Mouse (Mus musculus) 3T3-L1 (cell line): ENCODE measurements around the gene Lrrfip2.

Experiments used
- DNase-seq: peaks from one replicate; pipeline ENCODE4 v3.0.0-alpha.2; 2015; ENCODE audit warnings: low read depth, low spot score

The Lrrfip2 gene

DNA sequence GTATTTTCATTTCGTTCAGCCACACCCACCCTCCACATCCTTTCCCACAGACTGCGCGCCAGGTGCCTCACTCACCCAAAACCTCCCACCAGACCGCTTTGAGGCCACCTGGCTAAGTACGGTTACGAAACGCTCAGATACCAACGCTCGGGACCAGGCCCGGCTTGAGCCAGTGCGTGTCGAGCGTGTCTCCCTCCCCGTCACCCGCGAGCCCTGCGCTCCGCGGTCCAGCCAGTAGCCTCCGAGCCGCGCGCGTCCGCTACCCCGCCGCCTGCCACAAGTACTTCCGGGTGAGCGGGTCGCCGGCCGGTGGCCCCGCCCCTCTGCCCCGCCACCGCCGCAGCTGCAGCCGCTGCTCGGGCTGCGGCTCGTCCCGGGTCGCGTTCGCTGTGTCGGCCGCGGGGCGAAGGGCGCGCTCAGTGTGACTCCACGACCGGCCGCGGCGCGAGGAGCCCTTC, 431 bp downstream of the Lrrfip2 start:
- peak; percentile 63 for DNase-seq

DNA sequence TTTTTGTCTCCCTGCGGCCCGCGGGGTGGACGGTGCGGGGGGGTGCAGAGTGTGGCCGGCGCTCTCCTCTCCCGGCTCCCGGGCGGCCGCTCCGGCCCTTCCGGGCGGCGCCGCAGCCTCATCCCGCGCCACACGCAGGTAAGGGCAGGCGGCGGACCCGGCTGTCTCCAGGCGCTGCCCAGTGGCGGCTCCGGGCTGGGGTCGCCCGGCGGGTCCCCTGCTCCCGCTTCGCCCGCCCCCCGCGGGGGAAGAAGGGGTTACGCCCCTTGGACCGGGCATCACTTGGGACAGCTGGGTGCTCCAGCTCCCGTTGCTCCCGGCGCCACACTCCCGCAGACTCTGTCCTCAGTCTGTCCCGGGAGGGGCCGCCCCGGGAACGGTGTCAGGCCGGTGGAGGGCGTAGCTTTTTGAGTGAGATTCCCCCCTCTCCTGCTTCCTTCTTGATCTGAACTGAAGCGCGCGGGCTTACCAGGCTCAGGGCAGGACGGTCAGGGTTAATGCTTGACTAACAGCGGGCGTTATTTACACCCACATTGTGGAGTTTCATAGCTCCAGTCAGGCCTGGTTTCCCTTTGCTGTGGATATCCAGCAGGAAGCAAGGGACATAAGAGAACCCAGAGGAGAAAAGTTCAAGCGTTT, 979 bp downstream of the Lrrfip2 start:
- DNase-seq = peak; percentile 60

DNA sequence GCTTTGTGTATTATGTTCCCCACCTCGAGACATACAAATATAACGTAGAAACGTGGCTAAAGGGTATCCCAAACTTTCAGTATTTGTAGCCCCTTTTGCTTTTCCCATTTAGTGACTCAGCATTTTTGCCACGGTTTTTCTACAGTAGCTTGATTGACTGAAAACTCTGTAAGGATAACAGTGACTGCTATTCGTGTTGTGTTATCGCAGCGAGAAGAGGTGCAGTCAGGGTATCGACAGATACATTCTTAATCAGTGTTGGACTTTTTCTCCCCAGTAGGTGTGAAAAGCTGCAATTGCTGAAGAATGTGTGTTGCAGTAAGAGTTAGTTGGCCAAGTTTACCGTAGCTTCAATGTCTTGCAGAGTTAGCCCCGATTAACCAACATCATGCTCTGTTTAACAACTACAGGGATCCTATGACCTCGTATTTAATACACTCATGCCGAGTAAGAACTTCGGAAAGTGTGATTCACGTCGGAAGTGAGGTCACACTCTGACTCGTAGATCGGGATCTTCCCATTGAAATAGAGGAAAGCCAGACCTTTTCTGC, 1.6 kb downstream of the Lrrfip2 start:
- DNase-seq = peak; percentile 93

GRCm38 (mm10) chr9:111122446-111122845, 5.1 kb downstream of the Lrrfip2 start:
- DNase-seq = peak; percentile 79

DNA sequence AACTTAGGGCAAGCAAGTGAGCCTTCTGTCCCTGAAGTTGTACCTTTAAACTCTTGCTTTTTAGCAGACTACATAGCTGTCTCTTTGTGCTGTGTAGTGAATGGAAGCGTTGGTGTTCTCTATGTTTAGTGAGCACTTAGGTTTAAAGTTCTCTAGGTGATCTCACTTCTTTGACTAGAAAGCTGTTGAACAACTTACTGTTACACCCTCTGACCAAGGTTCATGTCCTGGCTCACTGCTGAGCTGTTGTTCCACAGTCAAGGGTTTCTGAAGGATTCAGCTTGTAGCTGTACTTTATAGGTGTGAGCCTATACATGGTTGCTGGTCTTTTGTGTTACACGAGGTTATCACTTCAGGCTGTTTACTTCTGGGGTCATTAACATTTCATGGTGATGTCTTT, 5.9 kb downstream of the Lrrfip2 start:
- DNase-seq = no peak

GRCm38 (mm10) chr9:111124440-111124839, 7.0 kb downstream of the Lrrfip2 start:
- no peak for DNase-seq

DNA sequence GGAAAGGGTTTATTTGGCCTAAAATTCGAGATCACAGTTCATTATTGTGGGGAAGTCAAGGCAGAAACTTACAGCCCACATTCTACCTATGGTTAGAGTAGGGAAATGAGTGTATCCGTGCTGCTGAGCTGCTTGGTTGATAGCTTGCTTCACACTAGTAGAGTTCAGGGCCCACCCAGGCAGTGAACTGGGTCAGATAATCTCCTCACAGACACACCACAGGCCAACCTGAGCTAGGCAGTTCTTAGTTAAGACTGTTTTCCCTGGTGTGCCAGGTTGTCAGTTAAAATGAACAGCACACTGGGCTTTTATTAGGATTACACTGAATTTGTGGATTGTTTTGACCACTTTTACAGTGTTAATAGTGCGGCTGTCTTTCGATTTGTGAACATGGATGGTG, 9.3 kb downstream of the Lrrfip2 start:
- no peak for DNase-seq

- DNase-seq = no peak
These were observed 10.4 kb downstream of the Lrrfip2 start for GRCm38 (mm10) chr9:111127749-111128148.

DNA sequence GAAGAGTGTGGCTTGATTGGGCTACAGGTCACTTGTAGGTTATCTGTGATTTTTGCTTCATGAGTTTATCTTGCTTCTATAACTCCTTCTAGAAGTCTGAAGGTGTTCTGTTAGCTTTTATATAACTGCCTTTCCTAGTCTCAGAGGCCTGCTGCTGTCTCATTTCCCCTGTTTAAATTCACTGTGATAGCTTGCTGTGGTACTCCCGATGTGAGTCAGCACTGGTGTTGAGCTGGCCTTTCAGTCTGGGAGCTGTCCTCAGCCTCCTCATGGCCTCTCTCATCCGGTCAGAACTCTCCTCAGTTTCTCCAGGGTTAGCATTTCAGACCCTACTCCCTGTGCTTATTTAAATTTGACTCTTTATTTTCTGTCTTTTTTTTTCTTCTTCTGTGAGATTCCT, 12.7 kb downstream of the Lrrfip2 start:
- DNase-seq = peak; percentile 48

- no peak for DNase-seq
These were observed 20.8 kb downstream of the Lrrfip2 start for GRCm38 (mm10) chr9:111138161-111138560.

DNA sequence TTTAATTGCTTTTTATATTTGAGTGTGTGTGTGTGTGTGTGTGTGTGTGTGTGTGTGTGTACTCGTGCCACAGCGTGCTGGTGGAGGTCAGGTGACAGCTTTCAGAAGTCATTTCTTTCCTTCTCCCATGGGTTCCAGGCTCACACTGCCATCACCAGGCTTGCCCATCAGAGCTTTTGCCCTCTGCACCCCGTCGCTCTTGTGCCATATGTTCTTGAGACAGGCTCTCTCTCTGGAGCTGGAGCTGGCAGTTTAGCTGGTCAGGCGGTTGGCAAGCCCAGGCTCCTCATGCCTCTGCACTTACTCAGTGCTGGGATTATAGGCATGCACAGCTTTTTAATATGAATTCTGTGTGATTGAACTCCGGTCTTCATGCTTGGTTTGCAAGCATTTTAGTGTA, 25.3 kb downstream of the Lrrfip2 start:
- no peak for DNase-seq

DNA sequence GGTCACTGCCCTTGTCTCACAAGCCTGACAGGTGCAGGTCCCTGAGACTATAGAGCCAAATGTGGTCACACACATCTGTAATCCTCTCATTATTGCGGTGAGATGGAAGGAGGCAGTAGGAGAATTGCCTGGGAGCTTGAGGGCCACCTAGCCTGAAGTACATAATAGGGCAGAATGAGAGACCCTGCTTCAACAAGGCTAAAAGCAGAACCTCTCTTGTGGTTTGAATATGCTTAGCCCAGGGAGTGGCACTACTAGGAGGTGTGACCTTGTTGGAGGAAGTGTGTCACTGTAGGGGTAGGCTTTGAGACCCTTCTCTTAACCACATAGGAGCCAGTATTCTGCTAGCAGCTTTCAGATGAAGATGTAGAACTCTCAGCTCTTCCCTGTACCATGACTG, 26.0 kb downstream of the Lrrfip2 start:
- DNase-seq = no peak

DNA sequence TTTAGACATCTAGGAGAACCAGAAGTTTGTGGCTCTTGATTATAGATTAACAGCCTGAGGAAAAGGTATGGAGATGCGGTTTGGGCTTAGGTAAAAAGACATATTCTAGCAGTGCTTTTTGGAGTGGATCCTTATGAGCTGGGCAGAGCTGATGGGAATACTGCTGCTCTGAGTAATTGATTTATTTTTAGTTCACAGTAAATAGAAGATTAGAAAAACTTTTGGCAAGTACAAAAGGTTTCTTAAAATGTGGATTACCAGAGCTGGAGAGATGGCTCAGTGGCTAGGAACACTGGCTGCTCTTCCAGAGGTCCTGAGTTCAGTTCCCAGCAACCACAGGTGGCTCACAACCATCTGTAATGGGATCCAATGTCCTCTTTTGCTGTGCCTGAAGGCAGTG, 27.3 kb downstream of the Lrrfip2 start:
- no peak for DNase-seq

GRCm38 (mm10) chr9:111145497-111146190, 28.3 kb downstream of the Lrrfip2 start:
- DNase-seq = no peak

- DNase-seq = no peak
These were observed 28.9 kb downstream of the Lrrfip2 start for GRCm38 (mm10) chr9:111146216-111146798.

- no peak for DNase-seq
These were observed 30.6 kb downstream of the Lrrfip2 start for GRCm38 (mm10) chr9:111148006-111148405.

DNA sequence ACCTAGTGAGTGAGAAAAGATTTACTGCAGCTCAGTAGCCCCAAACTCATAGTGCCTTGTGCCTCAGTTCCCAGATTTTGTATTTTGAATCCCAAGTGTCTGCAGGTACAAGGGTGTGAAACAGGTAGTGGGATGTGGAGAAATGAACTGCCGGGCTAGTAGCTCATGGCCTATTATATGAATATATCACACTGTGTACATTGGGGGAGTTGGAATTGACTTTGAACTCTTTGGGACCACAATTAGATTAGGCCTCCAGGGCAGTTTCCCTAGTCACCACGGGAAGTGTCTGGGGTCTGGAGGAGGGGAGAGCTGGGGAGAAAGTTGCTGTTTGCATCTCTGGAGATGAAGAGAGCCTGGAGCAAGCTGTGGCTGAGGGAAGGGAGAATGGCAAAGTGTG, 31.0 kb downstream of the Lrrfip2 start:
- DNase-seq = no peak

DNA sequence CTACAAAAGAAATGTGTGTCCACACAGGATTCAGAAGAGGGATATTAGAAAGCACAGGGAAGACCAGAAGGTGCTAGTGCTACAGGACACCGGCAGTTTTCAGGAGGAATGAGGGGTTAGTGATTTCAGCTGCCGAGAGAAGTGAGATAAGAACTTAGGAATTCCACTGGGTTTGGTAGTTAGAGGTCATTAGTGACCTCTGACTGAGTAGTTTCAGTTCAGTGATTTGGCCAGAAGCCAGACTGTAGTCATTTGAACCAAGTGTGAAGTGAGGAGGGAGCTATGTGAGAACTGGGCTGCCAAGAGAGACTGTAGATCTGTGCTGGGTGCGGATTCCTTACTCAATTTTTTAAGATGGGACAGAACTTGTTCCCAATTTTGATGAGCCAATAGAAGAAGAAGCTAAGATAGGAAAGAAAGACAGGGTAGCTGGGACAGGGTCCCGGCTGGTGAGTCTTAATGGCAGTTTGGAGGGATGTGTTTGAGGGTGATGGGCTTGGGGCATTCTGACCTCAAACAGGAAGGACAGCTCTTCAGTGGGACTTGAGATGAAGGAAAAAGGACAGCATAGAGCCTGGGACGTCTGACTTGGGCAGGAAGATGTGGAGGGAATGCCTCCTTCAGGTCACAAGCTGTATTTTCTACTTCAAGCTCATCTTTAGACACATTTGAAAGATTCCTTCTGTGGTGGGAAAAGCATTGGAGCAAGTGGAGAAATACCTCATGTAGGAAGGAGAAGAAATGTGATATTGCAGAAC, 32.0 kb downstream of the Lrrfip2 start:
- DNase-seq = peak; percentile 67

- no peak for DNase-seq
These were observed 35.0 kb downstream of the Lrrfip2 start for GRCm38 (mm10) chr9:111152314-111152897.

DNA sequence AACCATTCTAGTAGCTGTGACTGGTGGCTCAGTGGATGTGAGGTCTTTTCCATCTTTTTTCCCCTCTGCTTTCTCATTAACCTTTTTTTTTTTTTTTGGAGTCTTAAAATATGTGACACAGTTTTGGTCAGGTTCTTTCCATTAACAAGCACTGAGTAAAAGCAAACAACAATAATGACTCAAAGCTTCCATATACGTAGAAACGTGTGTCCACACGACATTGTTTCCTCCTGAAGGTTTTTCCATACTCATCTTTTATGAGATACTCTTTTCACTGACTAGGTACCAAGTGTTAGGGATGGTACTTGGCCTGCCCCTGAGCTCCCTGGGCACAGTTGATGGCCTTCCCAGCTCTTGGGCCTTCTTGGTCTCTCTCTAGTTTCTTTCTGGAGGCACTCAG, 35.6 kb downstream of the Lrrfip2 start:
- no peak for DNase-seq

- no peak for DNase-seq
These were observed 38.5 kb downstream of the Lrrfip2 start for GRCm38 (mm10) chr9:111155764-111156458.
